Mouse (Mus musculus) kidney, adult 8-10 months (tissue): ENCODE results near the gene Nek4.

ENCODE experiments used
- DNase-seq, 2 experiments: peaks; one replicate each; pipeline ENCODE4 v3.0.0; 2022

Gene Nek4

GRCm38 (mm10) chr14:30974204-30974603, 23.0 kb downstream of the Nek4 start:
- peak in 1 of 2 experiments; percentile 23 for DNase-seq

DNA sequence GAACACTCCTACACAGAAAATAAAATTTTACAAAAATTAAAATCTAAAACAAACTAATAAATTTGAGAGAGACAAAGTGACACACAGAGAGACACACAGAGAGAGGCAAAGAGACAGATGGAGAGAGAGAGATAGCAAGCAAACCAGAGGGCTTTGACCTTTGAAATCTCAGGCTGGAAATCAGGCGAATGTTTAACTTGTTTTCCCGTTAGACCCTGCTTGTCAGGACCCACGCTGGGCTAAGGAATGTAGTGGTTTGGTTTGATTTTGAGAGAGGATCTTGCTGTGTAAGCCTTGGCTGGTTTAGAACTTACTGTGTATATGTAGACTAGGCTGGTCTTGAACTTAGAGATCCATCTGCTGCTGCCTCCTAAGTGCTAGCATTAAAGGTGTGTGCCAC, 25.0 kb downstream of the Nek4 start:
- peak; percentile 57 to 67 for DNase-seq

- DNase-seq, result no peak
Observed at GRCm38 (mm10) chr14:30996417-30996816, 45.2 kb downstream of the Nek4 start.

GRCm38 (mm10) chr14:31000356-31000755, 49.2 kb downstream of the Nek4 start:
- DNase-seq, result no peak

DNA sequence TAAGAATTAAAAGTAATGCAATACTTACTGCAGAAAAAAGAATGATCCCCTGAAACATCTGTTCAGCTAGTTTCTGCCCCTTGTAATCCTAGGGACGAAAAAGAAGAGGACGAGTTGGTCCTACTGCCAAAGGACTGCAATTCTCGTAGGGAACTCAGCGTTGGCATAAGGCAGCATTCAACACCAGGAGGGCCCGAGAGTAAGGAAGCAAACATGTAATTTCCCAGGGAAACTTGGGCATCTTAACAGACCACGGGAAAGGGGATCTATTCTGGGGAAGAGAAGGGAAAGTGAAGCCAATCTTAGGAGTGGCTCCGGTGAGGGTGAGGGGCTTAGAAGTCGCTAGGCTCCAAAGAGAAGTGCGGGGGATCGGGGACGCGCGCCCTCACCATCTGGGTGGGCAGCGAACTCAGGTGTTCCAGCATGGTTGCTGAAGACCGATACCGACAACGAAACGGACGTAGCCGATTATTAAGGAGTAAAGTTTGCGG, 49.7 kb downstream of the Nek4 start:
- peak in 1 of 2 experiments; percentile 12 for DNase-seq

DNA sequence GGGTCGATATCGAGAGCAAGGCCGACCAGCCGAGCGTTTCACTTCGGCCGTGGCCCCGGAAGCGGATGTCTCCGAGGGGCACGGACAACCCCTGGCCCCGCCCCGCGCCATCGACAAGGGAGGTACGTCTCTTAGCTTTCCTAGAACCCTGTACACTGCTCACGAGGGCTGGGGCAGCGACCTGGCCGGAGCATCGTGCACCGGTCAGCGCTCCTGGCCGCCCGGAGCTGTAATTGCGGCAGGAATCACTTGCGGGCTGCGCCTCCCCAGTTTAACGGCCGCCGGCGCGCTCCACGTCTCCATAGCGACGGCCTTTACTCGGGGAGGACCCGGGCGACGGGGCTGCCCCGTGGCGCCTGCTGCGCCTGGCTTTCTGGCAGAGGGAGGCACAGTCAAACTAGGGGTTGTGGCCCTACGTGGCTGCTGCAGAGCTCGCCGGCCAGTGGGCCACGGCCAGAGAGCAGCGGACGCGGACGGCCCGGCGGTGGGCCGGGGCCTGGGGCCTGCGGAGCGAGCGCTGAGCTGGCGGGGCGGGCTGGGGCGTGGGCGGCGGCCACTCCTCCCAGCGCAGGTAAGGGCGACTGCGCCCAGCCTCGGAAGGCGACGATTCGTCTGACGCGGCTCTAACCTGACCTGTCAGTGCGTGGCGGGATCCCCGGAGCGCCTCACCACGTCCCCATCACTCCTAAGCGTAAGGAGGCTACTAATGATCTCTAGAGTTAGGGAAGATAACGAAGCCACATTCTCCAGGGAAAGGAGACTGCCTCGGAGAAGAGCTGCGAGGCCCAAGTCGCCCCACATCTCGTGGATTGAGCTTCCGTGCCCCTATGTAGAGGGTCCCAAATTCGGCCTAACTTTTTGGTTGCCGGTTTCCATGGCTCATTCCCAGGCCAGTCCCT, 50.4 kb downstream of the Nek4 start, which contains the start of the genes Glt8d1 and Spcs1:
Glt8d1 (plus strand) TSS at position 94 of the 899 bp plus-strand sequence.
Spcs1 (minus strand) TSS at position 366 of the 899 bp plus-strand sequence.
- DNase-seq, result peak; percentile 82 to 88

DNA sequence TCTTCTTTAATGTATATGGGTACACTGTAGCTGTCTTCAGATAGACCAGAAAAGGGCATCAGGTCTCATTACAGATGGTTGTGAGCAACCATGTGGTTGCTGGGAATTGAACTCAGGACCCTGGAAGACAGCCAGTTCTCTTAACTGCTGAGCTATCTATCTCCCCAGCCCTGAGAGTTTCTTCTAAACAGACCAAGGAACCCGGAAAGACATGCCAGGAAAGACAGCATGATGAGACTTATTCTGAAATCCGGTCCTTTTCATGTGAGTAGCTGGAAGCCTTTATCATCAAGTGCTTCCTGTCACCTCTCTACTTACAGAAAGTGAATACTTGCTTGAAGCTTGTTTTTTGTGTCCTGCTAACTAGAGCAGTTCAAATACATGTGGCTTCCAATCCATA, 53.4 kb downstream of the Nek4 start:
- no peak for DNase-seq

DNA sequence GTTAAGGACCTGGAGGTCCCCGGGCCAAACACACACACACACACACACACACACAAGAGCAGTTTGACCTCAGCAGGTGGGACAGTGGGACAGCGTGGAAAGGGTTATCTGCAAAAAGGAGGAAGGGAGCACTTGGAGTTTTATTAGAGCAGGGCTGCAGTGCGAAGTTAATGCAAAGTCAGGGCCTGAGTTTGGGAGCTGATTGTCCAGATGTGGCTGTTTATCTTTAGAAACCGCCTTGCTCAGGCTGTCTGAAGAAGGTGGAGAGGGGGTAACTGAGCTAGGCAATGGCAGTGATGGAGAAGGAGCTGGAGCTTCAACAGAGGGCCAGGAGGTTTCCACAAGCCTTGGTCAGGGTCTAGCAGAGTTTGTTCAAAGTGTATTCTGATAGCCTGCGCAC, 55.6 kb downstream of the Nek4 start:
- DNase-seq, result no peak

GRCm38 (mm10) chr14:31011588-31011987, 60.4 kb downstream of the Nek4 start:
- DNase-seq, result no peak

GRCm38 (mm10) chr14:31013928-31014327, 62.8 kb downstream of the Nek4 start:
- DNase-seq, result no peak

- DNase-seq, result no peak
Observed at GRCm38 (mm10) chr14:31016063-31016462, 64.9 kb downstream of the Nek4 start.

GRCm38 (mm10) chr14:31017854-31018253, 66.7 kb downstream of the Nek4 start:
- DNase-seq, result peak in 1 of 2 experiments; percentile 9

DNA sequence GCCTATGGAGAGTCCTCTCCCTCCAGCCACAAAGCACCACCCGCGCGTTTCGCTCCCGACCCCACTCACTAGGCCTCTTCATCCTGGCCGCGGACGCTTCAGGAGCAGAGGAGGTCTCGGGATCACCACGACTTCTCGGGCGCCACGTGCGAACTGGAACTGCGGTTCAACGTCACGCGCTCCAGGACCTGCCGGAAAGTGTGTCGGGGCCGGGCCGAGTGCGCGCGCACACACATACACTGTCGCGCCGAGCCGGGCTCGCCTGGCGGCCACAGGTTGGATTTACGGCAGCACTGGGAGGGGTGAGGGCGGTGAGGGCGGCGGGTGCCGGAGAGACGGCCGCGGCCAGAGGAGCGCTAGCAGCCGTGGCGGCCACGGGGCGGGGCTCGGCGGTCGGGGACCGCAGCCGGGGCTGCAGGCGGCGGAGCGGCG, 67.7 kb downstream of the Nek4 start, which contains the start of the genes Pbrm1 and Gnl3:
Pbrm1 (plus strand) TSS at position 279 of the 432 bp plus-strand sequence.
Gnl3 (minus strand) TSS at position 293 of the 432 bp plus-strand sequence.
- peak; percentile 97 for DNase-seq

GRCm38 (mm10) chr14:31019331-31020205, 68.4 kb downstream of the Nek4 start:
- peak; percentile 64 to 66 for DNase-seq

DNA sequence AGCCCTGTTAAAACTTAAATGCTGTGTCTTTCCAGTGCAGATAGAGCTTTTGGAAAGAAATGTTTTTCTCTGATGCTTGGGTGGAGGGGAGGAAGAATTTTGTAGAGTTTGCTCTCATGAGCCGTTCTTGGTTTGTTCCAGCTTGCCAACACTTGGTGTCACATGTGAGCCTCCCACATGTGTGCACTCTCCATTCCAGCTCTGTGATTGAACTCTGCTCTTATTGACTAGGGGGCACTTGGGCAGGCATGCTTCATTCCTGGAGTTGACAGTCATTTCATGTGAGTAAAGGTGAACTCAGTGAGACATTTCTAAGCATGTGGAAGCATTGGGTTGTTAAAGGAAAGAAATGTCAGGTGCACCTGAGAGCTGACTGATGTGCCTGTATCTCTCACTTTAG, 71.4 kb downstream of the Nek4 start:
- DNase-seq, result peak in 1 of 2 experiments; percentile 28

- no peak for DNase-seq
Observed at GRCm38 (mm10) chr14:31025785-31026184, 74.6 kb downstream of the Nek4 start.
